Mouse (Mus musculus) embryonic fibroblast, embryonic 13.5 days (primary cell): ENCODE results near the gene Gm44579. TPM values are rescaled to one million over a fixed set of nuclear protein-coding genes. Genes with fewer than 3 reads are reported as not detected.

Experiments
- H3K27ac ChIP-seq: 2 replicates; pipeline ENCODE4 v1.5.1; 2012; ENCODE audit warnings: low read length, control low read depth, inconsistent platforms; ENCODE audit not compliant: insufficient read depth
- H3K4me1 ChIP-seq: 2 replicates; pipeline ENCODE4 v1.6.1; 2011; ENCODE audit warnings: low read length; ENCODE audit not compliant: control insufficient read depth, insufficient read depth
- H3K4me3 ChIP-seq: 2 replicates; pipeline ENCODE4 v1.5.1; 2011; ENCODE audit warnings: mild to moderate bottlenecking, control low read depth, low read length; ENCODE audit not compliant: insufficient read depth
- CTCF ChIP-seq: IDR thresholded peaks from 2 replicates; pipeline ENCODE4 v1.5.1; 2011; ENCODE audit warnings: mild to moderate bottlenecking, control low read depth, low read length, moderate library complexity, borderline replicate concordance; ENCODE audit not compliant: insufficient read depth
- POLR2A ChIP-seq: IDR thresholded peaks from 2 replicates; pipeline ENCODE4 v1.6.1; 2011; ENCODE audit warnings: low read depth, mild to moderate bottlenecking, control low read depth, low read length, moderate library complexity
- polyA plus RNA-seq: library from polyadenylated mRNA; stranded (reverse); fragments of >200 nt; gene quantifications from 2 replicates; pipeline ENCODE4 v1.2.4, GENCODE M21; 2011; ENCODE audit warnings: low read depth; ENCODE audit not compliant: missing spikeins, insufficient read length

The Gm44579 gene
- polyA plus RNA-seq, 1 experiment, result not detected

- Histone ChIP-seq H3K4me1 (no peaks in the 10 kb centered on the region), H3K4me3 (no peak overlapping the region), H3K27ac (no peak overlapping the region)
- no peak for TF ChIP-seq CTCF
- TF ChIP-seq POLR2A, result no peak
These were observed 50.4 kb downstream of the Gm44579 start for GRCm38 (mm10) chr15:98170365-98170764.

- Histone ChIP-seq H3K27ac (no peak overlapping the region), H3K4me3 (no peak overlapping the region)
- no peak for TF ChIP-seq POLR2A
- TF ChIP-seq CTCF, result no peak
These were observed 52.2 kb downstream of the Gm44579 start for GRCm38 (mm10) chr15:98168622-98169004.

GRCm38 (mm10) chr15:98167645-98168621 lies 52.8 kb downstream of the Gm44579 start:
- TF ChIP-seq CTCF (no peak), POLR2A (no peak)
- Histone ChIP-seq H3K4me1 (no peaks in the 10 kb centered on the region), H3K27ac (no peak overlapping the region), H3K4me3 (peak overlapping the region; percentile 31)

More at GRCm38 (mm10) chr15:98168622-98169004, 52.2 kb downstream of the Gm44579 start:
- H3K4me1 ChIP-seq, result no peaks in the 10 kb centered on the region

- peak within 1 kb of the TSS; percentile 31 for H3K4me3 ChIP-seq
- no peak within 1 kb of the TSS for H3K27ac ChIP-seq
- H3K4me1 ChIP-seq, result no peaks in the 10 kb centered on the region
- TF ChIP-seq POLR2A (no peak), CTCF (no peak)
These were observed 53.7 kb downstream of the Gm44579 start, which contains the start of gene Ccdc184 for GRCm38 (mm10) chr15:98166963-98167644. Gene Ccdc184, plus strand, starts transcription at chr15:98167158.

- TF ChIP-seq POLR2A, result no peak
- no peak for TF ChIP-seq CTCF
- H3K4me1 ChIP-seq, result no peaks in the 10 kb centered on the region
- H3K4me3 ChIP-seq, result no peak within 1 kb of the TSS
- no peak within 1 kb of the TSS for H3K27ac ChIP-seq
These were observed 55.3 kb downstream of the Gm44579 start, which contains the start of gene Asb8 for GRCm38 (mm10) chr15:98165525-98165924. Gene Asb8, minus strand, starts transcription at chr15:98165625.

GRCm38 (mm10) chr15:98162561-98162960 lies 58.2 kb downstream of the Gm44579 start:
- Histone ChIP-seq H3K4me3 (no peak overlapping the region), H3K4me1 (no peaks in the 10 kb centered on the region), H3K27ac (no peak overlapping the region)
- TF ChIP-seq POLR2A, result no peak
- no peak for TF ChIP-seq CTCF

- no peaks in the 10 kb centered on the region for H3K4me1 ChIP-seq
- no peak for TF ChIP-seq POLR2A
- TF ChIP-seq CTCF, result no peak
- H3K27ac ChIP-seq, result no peak overlapping the region
- H3K4me3 ChIP-seq, result no peak overlapping the region
These were observed 59.6 kb downstream of the Gm44579 start for GRCm38 (mm10) chr15:98161026-98161805.

GRCm38 (mm10) chr15:98157253-98157652 lies 63.5 kb downstream of the Gm44579 start:
- no peak overlapping the region for H3K4me3 ChIP-seq
- H3K27ac ChIP-seq, result no peak overlapping the region
- no peaks in the 10 kb centered on the region for H3K4me1 ChIP-seq
- TF ChIP-seq CTCF, result no peak
- no peak for TF ChIP-seq POLR2A

GRCm38 (mm10) chr15:98155944-98156343 lies 64.8 kb downstream of the Gm44579 start:
- no peaks in the 10 kb centered on the region for H3K4me1 ChIP-seq
- TF ChIP-seq CTCF (no peak), POLR2A (no peak)
- H3K4me3 ChIP-seq, result no peak overlapping the region
- peak overlapping the region; percentile 70; the same call in 1 of the 2 replicates for H3K27ac ChIP-seq
